Mouse (Mus musculus) embryonic facial prominence, embryonic 13.5 days (tissue): ENCODE measurements around the gene Caln1. TPM values are rescaled to one million over a fixed set of nuclear protein-coding genes. Genes with fewer than 3 reads are reported as not detected.
A peak's percentile ranks its signal among the peaks of the same experiment; 100 is the strongest.

Experiments
- ATAC-seq: fragments of 200-750 bp; cut with Nextera tagmentation; 2 replicates; pipeline ENCODE4 v1.8.0; 2017; ENCODE audit warnings: low read depth; ENCODE audit not compliant: insufficient number of reproducible peaks, insufficient read depth, low FRiP score, low TSS enrichment
- H3K27ac ChIP-seq: fragments of 300-500 bp; sonication (generic); 2 replicates; pipeline ENCODE4 v1.5.1; 2015; ENCODE audit warnings: moderate library complexity, mild to moderate bottlenecking, inconsistent platforms
- H3K27me3 ChIP-seq: fragments of 300-500 bp; sonication (generic); 2 replicates; pipeline ENCODE4 v1.6.1; 2015; ENCODE audit warnings: mild to moderate bottlenecking, inconsistent platforms
- H3K36me3 ChIP-seq: fragments of 300-500 bp; sonication (generic); 2 replicates; pipeline ENCODE4 v1.6.1; 2015; ENCODE audit warnings: mild to moderate bottlenecking, inconsistent platforms
- H3K4me1 ChIP-seq: fragments of 300-500 bp; sonication (generic); 2 replicates; pipeline ENCODE4 v1.6.1; 2015; ENCODE audit warnings: inconsistent platforms
- H3K4me2 ChIP-seq: fragments of 300-500 bp; sonication (generic); 2 replicates; pipeline ENCODE4 v1.6.1; 2015; ENCODE audit warnings: moderate library complexity, mild to moderate bottlenecking, inconsistent platforms
- H3K4me3 ChIP-seq: fragments of 300-500 bp; sonication (generic); 2 replicates; pipeline ENCODE4 v1.5.1; 2015; ENCODE audit warnings: mild to moderate bottlenecking, inconsistent platforms
- H3K9ac ChIP-seq: fragments of 300-500 bp; sonication (generic); 2 replicates; pipeline ENCODE4 v1.6.1; 2015; ENCODE audit warnings: mild to moderate bottlenecking, inconsistent platforms
- H3K9me3 ChIP-seq: fragments of 300-500 bp; sonication (generic); 2 replicates; pipeline ENCODE4 v1.6.1; 2016; ENCODE audit warnings: inconsistent platforms
- WGBS: fragments of 180-500 bp; shearing (Covaris S2); methylation state at CpG from one replicate; pipeline ENCODE4 v1.1.7; 2015; ENCODE audit warnings: mixed read lengths; 5-methylcytosine and 5-hydroxymethylcytosine counted together
- polyA plus RNA-seq: library from polyadenylated mRNA; unstranded; fragments of >200 nt; fragmentation: Nextera tagmentation; extraction: Ambion mirVana; gene quantifications from 2 replicates; pipeline ENCODE4 v1.2.1, GENCODE M21; 2015

Caln1 gene
- polyA plus RNA-seq, 1 experiment from 2014 or later: 2.7 TPM

- H3K27me3 ChIP-seq: no peaks in the 10 kb centered on the region
- no peak overlapping the region for H3K4me2 ChIP-seq
- no peak overlapping the region for H3K4me3 ChIP-seq
- WGBS: 84% methylated on average over 3 of the region's 3 CpGs
- no peaks in the 10 kb centered on the region for H3K9me3 ChIP-seq
- H3K9ac ChIP-seq: no peak overlapping the region
- ATAC-seq: no peak
- no peaks in the 10 kb centered on the region for H3K36me3 ChIP-seq
- no peaks in the 10 kb centered on the region for H3K4me1 ChIP-seq
- no peak overlapping the region for H3K27ac ChIP-seq
Measured at GRCm38 (mm10) chr5:130563146-130563545, 193.9 kb downstream of the Caln1 start.

- Histone ChIP-seq H3K4me2 (no peak overlapping the region), H3K9me3 (0 out of 2 replicates have a peak, but pooled peaks cover 4% of the 10 kb centered on the region), H3K36me3 (no peaks in the 10 kb centered on the region), H3K4me3 (no peak overlapping the region), H3K27ac (no peak overlapping the region), H3K27me3 (no peaks in the 10 kb centered on the region), H3K4me1 (no peaks in the 10 kb centered on the region), H3K9ac (no peak overlapping the region)
- 85% methylated on average over 3 of the region's 3 CpGs for WGBS
- no peak for ATAC-seq
Measured at GRCm38 (mm10) chr5:130566002-130566401, 196.7 kb downstream of the Caln1 start.

GRCm38 (mm10) chr5:130577581-130577980, 208.3 kb downstream of the Caln1 start:
- Histone ChIP-seq H3K36me3 (no peaks in the 10 kb centered on the region), H3K4me2 (no peak overlapping the region), H3K4me1 (no peaks in the 10 kb centered on the region), H3K27ac (no peak overlapping the region), H3K4me3 (no peak overlapping the region), H3K9ac (no peak overlapping the region), H3K9me3 (no peaks in the 10 kb centered on the region), H3K27me3 (no peaks in the 10 kb centered on the region)
- no peak for ATAC-seq
- WGBS: 72% methylated on average over 2 of the region's 2 CpGs

- Histone ChIP-seq H3K4me1 (no peaks in the 10 kb centered on the region), H3K4me3 (no peak overlapping the region), H3K27ac (no peak overlapping the region), H3K27me3 (no peaks in the 10 kb centered on the region), H3K9ac (no peak overlapping the region), H3K9me3 (peaks cover 9% of the 10 kb centered on the region; the same call in 1 of the 2 replicates), H3K36me3 (no peaks in the 10 kb centered on the region), H3K4me2 (no peak overlapping the region)
- 82% methylated on average over 3 of the region's 3 CpGs for WGBS
- no peak for ATAC-seq
Measured at GRCm38 (mm10) chr5:130584042-130584441, 214.8 kb downstream of the Caln1 start.

GRCm38 (mm10) chr5:130586257-130586656, 217.0 kb downstream of the Caln1 start:
- H3K27ac ChIP-seq: no peak overlapping the region
- no peaks in the 10 kb centered on the region for H3K36me3 ChIP-seq
- H3K4me3 ChIP-seq: no peak overlapping the region
- 85% methylated on average over 4 of the region's 4 CpGs for WGBS
- peaks cover 9% of the 10 kb centered on the region; the same call in 1 of the 2 replicates for H3K9me3 ChIP-seq
- no peak for ATAC-seq
- no peak overlapping the region for H3K9ac ChIP-seq
- no peaks in the 10 kb centered on the region for H3K4me1 ChIP-seq
- no peak overlapping the region for H3K4me2 ChIP-seq
- H3K27me3 ChIP-seq: no peaks in the 10 kb centered on the region

- WGBS: 55% methylated on average over 6 of the region's 6 CpGs
- Histone ChIP-seq H3K27ac (no peak overlapping the region), H3K9me3 (no peaks in the 10 kb centered on the region)
Measured at GRCm38 (mm10) chr5:130596541-130596940, 227.3 kb downstream of the Caln1 start.

GRCm38 (mm10) chr5:130613657-130614056, 244.4 kb downstream of the Caln1 start:
- no peak overlapping the region for H3K4me3 ChIP-seq
- peak overlapping the region; percentile 17; the same call in 1 of the 2 replicates for H3K27ac ChIP-seq
- H3K27me3 ChIP-seq: no peaks in the 10 kb centered on the region
- H3K4me1 ChIP-seq: peaks cover 13% of the 10 kb centered on the region; the same call in 1 of the 2 replicates
- no peaks in the 10 kb centered on the region for H3K36me3 ChIP-seq
- no peak for ATAC-seq
- WGBS: 78% methylated on average over 3 of the region's 3 CpGs
- H3K4me2 ChIP-seq: no peak overlapping the region
- H3K9ac ChIP-seq: no peak overlapping the region
- no peaks in the 10 kb centered on the region for H3K9me3 ChIP-seq

More at GRCm38 (mm10) chr5:130596541-130596940, 227.3 kb downstream of the Caln1 start:
- no peak for ATAC-seq
- Histone ChIP-seq H3K4me1 (no peaks in the 10 kb centered on the region), H3K9ac (no peak overlapping the region), H3K4me2 (no peak overlapping the region), H3K36me3 (no peaks in the 10 kb centered on the region), H3K27me3 (no peaks in the 10 kb centered on the region), H3K4me3 (no peak overlapping the region)

GRCm38 (mm10) chr5:130614209-130614608, 245.0 kb downstream of the Caln1 start:
- Histone ChIP-seq H3K27me3 (no peaks in the 10 kb centered on the region), H3K9ac (no peak overlapping the region), H3K4me3 (no peak overlapping the region), H3K4me2 (no peak overlapping the region), H3K27ac (peak overlapping the region; percentile 17; the same call in 1 of the 2 replicates), H3K9me3 (no peaks in the 10 kb centered on the region), H3K36me3 (no peaks in the 10 kb centered on the region), H3K4me1 (peaks cover 13% of the 10 kb centered on the region; the same call in 1 of the 2 replicates)
- WGBS: 37% methylated on average over 3 of the region's 3 CpGs
- ATAC-seq: no peak

GRCm38 (mm10) chr5:130620060-130620459, 250.8 kb downstream of the Caln1 start:
- Histone ChIP-seq H3K27ac (no peak overlapping the region), H3K4me1 (peaks cover 28% of the 10 kb centered on the region), H3K27me3 (no peaks in the 10 kb centered on the region), H3K36me3 (no peaks in the 10 kb centered on the region), H3K9ac (no peak overlapping the region), H3K4me3 (no peak overlapping the region), H3K9me3 (no peaks in the 10 kb centered on the region), H3K4me2 (no peak overlapping the region)
- 33% methylated on average over 7 of the region's 7 CpGs for WGBS
- ATAC-seq: no peak

GRCm38 (mm10) chr5:130623206-130623605, 254.0 kb downstream of the Caln1 start:
- no peak overlapping the region for H3K4me3 ChIP-seq
- peaks cover 19% of the 10 kb centered on the region for H3K4me1 ChIP-seq
- peak; percentile 92 for ATAC-seq
- peak overlapping the region; percentile 80 for H3K27ac ChIP-seq
- 16% methylated on average over 5 of the region's 5 CpGs for WGBS
- H3K9me3 ChIP-seq: no peaks in the 10 kb centered on the region
- H3K27me3 ChIP-seq: no peaks in the 10 kb centered on the region; the same call in 1 of the 2 replicates
- no peaks in the 10 kb centered on the region for H3K36me3 ChIP-seq
- no peak overlapping the region for H3K9ac ChIP-seq
- H3K4me2 ChIP-seq: no peak overlapping the region

GRCm38 (mm10) chr5:130627800-130628199, 258.5 kb downstream of the Caln1 start:
- H3K9ac ChIP-seq: no peak overlapping the region
- H3K9me3 ChIP-seq: no peaks in the 10 kb centered on the region
- no peaks in the 10 kb centered on the region for H3K36me3 ChIP-seq
- 97% methylated on average over 2 of the region's 2 CpGs for WGBS
- no peak overlapping the region for H3K4me3 ChIP-seq
- peaks cover 14% of the 10 kb centered on the region for H3K4me1 ChIP-seq
- ATAC-seq: no peak
- H3K27ac ChIP-seq: no peak overlapping the region
- no peak overlapping the region for H3K4me2 ChIP-seq
- H3K27me3 ChIP-seq: no peaks in the 10 kb centered on the region; the same call in 1 of the 2 replicates

- H3K4me2 ChIP-seq: no peak overlapping the region
- ATAC-seq: no peak
- H3K4me1 ChIP-seq: no peaks in the 10 kb centered on the region
- no peak overlapping the region for H3K27ac ChIP-seq
- H3K9me3 ChIP-seq: no peaks in the 10 kb centered on the region
- H3K36me3 ChIP-seq: no peaks in the 10 kb centered on the region
- no peak overlapping the region for H3K4me3 ChIP-seq
- no peak overlapping the region for H3K9ac ChIP-seq
- WGBS: 80% methylated on average over 2 of the region's 2 CpGs
- H3K27me3 ChIP-seq: no peaks in the 10 kb centered on the region
Measured at GRCm38 (mm10) chr5:130635397-130635796, 266.1 kb downstream of the Caln1 start.
